Mouse (Mus musculus) T-helper 17 cell (primary cell): ENCODE measurements around the gene Ppl.

Source experiments
- in situ Hi-C, 2 experiments: fragments of 300-600 bp; cut with MboI, MseI; formaldehyde crosslinking; loops; 1 replicate in 1 of 2; 2 replicates in 1 of 2; pipeline ENCODE4 v1.15.1; 2025; ENCODE audit warnings: high pct_unique_total_duplicates in 2 of 2

The Ppl gene

DNA sequence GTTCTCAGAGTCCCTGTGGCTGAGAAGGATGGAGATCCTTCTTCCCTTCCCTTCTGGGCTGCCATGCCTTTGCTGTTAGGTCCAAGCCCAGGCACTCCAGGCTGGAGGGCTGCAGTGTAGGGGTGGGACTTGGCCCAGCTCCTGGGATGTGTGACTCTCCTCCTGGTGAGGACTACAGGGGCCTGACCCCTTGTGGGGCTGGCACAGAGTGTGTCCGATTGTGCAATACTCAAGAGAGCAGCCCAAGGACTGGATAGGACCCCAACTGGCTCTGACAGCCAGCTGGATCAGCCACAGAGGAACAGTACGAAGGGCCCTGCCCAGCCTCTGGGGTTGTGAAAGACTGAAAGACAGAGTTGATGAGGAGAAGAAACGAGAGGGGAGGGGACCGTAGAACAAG lies 1.5 kb downstream of the Ppl start:
- in situ Hi-C loops: no loop called here

DNA sequence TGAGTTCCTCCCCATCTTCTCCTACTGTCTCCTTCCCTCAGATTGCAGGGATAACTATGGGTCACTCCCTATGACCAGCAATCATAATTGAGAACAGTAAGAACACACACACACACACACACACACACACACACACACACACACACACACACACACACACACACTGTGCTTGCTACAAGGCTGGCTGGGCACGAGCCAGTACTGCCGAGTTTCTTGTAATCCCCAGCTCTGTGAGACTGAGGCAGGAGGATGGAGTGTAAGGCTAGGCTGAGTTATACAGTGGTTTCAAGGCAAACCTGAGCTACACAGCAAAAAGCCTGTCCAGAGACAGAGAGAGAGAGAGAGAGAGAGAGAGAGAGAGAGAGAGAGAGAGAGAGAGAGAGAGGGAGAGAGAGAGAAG lies 2.0 kb downstream of the Ppl start:
- in situ Hi-C loops: no loop called here

DNA sequence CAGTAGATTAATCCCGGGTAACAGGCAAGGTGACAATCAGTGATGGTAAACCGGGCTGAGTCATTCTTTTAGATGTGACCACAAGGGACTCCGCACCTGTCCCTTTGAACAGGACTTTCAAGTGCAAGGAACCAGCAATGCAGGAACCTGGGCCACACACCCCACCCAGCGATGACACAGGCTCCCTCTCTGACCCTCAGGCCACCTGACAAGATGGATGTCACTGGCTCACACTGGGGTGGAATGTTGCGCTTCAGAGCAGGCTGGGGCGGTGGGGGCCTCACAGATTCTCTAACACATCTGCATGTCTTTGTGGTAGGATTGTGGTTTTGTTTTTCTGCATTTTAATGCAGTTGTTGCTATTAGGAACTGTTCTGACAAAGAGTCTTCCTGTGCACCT lies 8.7 kb downstream of the Ppl start:
- in situ Hi-C loops: loop anchor here in 1 of 2 experiments (10.0 kb wide), 1 partner anchor 309 kb away; no protein-coding TSS in a partner anchor

DNA sequence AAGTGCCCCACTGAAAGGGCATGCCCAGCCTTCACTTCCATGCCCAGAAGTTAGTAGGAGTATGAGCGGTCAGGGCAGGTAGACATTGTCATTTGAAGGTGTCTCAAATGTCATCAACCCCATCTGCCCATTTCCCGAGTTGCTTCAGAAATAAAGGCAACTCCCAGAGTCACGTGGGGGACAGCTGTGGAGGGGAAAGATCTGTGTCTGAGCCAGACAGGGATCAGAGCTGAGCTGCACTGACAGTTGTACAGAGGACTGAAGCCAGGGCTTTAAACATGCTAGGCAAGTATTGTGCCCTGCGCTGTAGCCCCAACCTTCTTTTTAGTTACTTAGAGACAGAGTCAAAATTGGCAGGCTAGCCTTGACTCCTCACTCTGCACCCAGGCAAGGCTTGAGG lies 12.4 kb downstream of the Ppl start:
- in situ Hi-C loops: loop anchor here in 1 of 2 experiments (10.0 kb wide), 1 partner anchor 305 kb away; no protein-coding TSS in a partner anchor

DNA sequence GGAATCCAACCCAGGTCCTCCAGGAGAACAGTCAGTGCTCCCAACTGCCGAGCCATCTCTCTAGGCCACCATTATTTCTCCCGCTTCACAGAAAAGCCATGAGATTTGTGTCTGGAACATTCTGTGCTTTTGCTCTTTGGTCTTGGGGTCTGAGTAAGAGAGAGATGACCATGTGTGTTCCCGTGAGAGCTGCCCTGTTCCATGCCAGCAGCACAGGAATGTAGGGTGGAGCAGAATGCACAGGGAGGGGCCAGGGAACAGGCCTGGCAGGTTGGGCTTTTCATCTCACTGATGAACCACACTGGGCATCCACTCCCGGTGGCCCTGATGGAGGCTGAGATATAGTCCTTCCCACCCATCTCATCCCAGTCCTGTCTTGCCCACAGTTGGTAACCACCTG lies 12.8 kb downstream of the Ppl start:
- in situ Hi-C loops: no loop called here

DNA sequence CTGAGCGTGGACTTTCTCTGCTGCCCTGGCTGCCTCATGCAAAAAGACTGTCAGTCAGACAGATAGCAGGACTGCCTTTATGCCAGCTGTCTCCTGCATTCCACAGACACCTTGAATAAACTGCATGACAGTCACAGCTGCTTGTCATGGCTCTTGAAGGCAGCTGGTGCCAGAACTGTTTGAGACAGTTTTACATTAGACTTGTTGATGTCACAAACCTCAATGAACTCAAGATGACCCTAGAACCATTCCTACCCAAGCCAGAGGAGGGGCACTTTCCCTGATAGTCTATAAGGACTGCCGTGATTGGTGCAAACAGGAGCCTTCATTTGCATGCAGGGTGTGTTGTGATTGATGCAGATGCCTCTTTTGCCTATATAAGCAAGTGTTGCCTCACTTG lies 18.6 kb downstream of the Ppl start:
- in situ Hi-C loops: no loop called here

DNA sequence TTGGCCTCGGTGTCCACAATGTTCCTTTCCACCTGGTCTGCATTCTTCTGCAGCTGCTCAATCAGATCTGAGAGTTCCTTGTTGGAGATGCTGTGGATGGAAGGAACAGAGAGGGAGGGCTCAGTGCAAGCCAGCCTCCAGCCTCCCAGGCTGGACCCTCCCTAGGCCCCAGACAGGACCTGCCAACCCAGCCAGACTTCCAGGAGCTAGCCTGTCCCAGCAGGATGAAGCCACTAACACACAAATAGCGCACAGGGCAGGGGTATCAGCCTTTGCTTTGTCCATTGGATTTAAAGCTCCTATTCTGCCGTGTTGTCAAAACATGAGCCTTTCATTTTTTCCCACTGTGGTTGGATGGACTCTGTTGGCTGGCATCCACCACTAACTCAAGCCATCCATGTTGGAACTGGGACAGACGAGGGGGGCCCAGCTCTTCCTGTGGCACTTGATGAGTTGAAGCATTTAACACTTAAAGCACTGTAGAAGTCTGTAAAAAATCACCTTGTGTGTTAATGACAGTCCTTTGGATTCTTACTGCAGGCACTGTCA lies 19.1 kb downstream of the Ppl start:
- in situ Hi-C loops: no loop called here

DNA sequence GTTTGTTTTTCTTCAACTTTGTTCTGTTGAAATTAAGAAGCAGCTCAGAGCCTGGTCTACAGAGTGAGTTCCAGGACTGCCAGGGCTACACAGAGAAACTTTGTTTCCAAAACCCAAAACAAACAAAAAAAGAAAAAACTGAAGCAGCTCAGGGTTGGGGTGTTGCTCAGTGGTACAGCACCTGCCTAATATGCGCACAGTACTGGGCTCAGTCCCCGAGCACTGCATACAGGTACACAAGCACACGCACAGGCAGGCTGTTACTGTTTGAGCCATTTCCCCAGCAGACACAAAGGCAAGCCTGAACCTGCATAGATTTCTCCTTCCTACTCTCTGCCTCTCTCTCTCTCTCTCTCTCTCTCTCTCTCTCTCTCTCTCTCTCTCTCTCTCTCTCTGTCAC lies 21.2 kb downstream of the Ppl start:
- in situ Hi-C loops: no loop called here

DNA sequence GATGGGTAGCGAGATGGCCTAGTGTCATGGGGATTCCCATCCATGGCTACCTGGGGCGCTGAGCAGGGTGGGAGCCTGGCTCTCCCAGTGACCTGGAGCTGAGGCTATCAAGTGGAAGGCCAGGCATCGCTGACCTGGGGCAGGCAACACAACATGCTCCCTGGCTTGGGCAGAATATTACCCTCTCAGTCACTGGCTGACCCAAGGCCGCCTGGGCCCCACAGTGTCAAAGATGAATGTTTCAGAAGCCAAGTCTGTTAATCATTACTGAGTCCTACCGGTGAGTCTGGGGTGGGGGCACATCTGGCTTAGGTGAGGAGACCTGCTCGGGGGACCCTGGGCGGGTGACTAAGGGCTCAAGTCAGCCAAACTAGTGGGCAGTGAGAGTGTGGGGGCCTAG lies 22.3 kb downstream of the Ppl start:
- in situ Hi-C loops: loop anchor here in 1 of 2 experiments (10.0 kb wide), 1 partner anchor 55 kb away; no protein-coding TSS in a partner anchor

DNA sequence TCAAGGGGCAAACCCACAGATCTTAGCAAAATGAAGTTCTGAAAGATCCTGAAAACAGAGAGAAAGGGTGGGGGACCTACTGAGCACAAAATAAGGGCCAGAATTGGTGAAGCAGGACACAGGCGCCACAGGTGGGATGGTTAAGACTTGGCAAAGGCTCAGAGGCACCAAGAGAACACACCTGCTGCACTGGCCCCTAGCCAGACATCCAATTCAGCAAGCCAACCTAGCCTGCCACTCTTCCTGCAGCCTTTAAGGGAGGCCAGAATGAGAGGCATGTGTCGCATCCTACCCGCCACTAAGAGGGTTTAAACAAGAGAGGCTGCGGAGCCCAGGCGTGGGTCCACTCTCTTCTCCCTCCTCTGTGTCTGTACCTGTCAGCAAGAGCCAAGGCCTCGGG lies 31.2 kb downstream of the Ppl start:
- in situ Hi-C loops: loop anchor here in 1 of 2 experiments (10.0 kb wide), 1 partner anchor 64 kb away; no protein-coding TSS in a partner anchor

DNA sequence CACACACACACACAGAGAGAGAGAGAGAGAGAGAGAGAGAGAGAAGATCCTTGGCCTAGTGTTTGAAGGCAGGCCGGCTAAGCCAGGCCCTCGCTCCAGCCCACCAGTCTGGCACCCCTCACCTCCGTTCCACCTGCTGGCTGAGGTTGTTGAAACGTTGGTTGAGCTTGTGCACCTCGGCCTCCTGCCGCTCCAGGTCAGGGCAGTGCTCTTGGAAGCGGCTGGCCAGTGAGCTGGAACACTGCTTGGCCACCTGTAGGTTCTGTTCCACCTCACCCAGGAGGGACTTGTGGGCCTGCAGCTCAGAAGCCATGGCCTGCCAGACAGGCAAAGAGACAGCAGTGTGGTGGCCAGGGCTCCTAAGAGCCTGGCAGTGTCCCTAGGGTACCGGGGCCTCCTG lies 35.7 kb downstream of the Ppl start:
- in situ Hi-C loops: loop anchor here in 1 of 2 experiments (5.0 kb wide), 1 partner anchor 41 kb away; no protein-coding TSS in a partner anchor

DNA sequence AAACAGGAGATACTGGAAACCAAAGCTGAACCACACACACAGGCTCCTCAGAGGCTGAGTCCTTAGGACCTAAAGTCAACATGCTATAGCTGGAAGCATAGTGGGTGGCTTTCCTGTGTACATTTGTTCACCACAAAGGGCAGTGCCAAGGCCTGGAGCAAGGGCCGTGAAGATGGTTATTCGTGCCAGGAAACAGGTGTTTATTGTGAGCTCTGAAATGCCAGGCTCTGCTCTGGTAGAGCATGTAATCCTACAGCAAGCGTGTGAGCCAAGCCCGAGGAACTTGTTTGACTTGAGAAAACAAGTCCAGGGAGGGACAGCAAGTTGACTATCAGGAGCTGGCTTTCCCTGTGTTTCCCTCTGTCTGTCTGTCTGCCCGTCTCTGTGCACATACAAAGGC lies 38.9 kb downstream of the Ppl start:
- in situ Hi-C loops: no loop called here

DNA sequence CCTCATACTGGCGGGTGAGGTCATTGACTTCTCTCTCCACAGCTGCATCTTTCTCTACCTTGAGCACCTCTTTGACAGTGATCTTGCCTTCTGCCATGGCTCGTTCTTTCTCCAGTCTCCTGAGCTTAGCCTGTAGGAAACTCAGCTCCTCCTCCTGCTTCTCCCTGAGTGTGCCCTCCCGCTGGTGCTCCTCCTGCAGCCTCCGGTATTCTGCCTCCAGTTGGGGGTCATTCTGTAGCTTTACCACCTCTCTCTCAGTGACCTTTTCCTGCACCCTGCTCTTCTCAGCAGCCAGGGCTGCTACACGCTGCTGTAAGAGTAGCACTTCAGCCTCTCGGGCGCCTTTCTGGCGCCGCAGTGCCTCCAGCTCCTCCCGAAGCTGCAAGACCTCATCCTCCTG lies 43.2 kb downstream of the Ppl start:
- in situ Hi-C loops: loop anchor here in 1 of 2 experiments (10.0 kb wide), 1 partner anchor 314 kb away; no protein-coding TSS in a partner anchor

DNA sequence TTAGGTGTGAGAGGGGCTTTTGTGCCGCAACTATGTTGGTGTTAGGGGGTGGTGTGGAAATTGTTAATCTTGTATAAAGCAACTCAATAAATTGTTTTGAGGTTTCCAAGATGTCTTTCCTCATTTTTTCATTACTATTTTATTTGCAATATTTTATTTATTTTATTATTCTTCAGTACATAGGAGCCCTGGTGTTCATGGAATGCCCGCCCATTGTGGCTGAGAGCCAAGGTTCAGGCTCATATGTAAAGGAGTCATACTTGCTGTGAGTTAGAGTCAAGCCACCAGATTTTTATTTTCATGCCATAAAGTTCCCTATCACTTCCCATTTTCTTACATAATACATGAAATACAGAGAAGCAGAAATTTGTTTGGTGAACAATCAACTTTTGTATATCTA lies 46.0 kb downstream of the Ppl start:
- in situ Hi-C loops: loop anchor here in 1 of 2 experiments (10.0 kb wide), 1 partner anchor 311 kb away; no protein-coding TSS in a partner anchor

DNA sequence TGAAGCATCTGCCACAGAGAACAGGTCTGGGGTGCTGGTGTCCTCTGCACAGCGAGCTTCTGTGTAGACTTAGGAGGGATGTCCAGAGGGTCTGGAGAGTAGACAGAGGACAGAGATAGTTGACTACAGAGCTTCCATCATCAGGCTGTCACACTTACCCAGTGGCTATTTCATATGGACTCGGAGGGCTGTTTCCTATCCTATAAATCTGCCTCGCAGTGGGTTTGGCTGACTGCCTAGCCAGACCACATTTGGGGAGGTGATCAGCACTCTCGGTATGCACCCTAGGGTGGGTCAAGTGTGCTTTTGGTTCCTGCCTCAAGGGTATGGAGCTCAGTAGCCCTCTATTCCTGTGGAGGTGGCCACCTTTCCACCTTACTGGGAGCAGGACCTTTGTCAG lies 47.0 kb downstream of the Ppl start:
- in situ Hi-C loops: loop anchor here in 1 of 2 experiments (10.0 kb wide), 1 partner anchor 310 kb away; no protein-coding TSS in a partner anchor

DNA sequence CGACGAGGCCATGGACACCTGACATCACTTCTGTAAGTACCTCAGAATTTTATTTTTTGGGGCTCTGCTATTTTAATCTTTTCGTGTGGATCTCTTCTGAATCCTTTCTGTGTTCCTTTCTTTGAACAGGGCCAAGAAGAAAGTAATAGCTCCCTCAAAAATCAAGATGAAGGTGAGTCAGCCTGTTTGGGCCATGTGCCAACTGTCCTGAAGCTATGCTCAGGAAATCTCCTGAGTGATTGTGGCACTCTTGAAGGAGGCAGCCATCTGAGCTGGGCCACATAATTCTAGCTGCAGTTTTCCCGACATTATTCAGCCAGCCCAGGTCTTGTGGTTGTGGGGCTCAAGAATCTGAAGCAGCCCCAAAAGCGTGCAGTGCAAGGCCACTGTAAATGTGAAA lies 57.9 kb downstream of the Ppl start:
- in situ Hi-C loops: no loop called here

DNA sequence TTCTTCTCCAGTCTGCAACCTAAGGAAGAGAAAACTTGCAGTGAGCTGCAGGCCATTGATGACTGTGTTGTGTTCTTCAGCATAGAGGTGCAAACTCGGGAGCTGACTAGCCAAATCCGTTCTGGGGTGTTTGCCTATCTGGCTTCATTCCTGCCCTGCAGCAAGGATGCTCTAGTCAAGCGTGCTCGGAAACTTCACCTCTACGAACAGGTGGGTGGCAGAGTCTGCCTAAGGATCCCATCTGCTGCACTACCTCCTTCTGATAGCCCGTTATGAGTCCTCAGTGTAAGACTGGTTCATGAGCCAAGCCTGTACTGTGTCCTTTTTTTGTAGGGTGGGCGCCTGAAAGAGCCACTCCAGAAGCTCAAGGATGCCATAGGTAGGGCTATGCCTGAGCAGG lies 60.2 kb downstream of the Ppl start:
- in situ Hi-C loops: no loop called here

DNA sequence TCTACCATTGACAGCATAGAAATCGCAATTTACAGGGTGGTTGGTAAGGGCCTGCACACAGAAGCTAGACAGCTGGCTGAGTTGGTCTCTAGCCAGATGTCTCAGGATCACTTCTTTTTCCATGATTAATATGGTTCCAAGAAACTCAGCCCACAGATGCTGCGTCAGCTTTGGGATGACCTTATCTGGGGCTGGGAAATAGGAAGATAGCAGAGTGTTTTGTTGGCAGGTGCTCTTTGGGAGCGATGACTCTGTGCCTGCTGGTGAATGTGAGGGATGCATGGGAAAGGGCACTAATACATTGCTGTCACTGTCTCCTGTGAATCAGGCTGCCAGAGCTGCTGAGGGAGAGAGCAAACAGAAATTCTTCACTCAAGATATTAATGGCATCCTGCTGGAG lies 61.9 kb downstream of the Ppl start:
- in situ Hi-C loops: no loop called here

DNA sequence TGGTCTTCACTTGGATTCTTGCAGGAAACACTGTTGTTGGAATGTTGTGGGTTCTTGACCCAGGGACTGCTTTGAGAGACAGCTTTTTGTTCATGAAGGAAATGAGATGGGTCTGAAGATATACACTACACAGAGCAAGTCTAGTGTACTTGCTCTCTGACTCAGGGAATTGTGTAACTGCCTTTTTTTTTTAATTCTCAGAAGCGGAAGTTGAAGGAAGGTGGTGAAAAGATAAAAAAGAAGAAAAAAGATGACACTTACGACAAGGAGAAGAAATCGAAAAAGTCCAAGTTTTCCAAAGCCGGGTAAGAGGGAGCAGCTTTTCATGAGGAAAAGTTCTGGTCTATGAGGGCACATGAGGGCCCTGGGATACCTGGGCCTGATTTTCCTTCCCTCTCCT lies 68.7 kb downstream of the Ppl start:
- in situ Hi-C loops: no loop called here

DNA sequence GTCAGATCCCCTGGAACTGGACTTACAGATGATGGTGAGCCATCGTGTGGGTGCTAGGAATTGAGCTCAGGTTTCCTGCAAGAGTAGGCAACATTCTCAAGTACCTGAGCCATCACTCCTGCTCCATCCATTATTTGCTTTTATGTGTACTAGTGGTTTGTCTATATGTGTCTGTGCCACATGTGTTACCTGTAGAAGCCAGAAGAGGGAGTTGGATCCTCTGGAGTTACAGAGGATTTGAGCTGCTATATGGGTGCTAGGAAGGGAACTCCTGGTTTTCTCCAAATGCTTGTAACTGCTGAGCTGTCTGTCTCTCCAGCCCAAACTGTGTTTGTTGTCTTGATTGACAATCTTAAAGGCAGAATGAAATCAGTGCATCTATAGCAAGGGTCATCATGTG lies 74.1 kb downstream of the Ppl start:
- in situ Hi-C loops: no loop called here

DNA sequence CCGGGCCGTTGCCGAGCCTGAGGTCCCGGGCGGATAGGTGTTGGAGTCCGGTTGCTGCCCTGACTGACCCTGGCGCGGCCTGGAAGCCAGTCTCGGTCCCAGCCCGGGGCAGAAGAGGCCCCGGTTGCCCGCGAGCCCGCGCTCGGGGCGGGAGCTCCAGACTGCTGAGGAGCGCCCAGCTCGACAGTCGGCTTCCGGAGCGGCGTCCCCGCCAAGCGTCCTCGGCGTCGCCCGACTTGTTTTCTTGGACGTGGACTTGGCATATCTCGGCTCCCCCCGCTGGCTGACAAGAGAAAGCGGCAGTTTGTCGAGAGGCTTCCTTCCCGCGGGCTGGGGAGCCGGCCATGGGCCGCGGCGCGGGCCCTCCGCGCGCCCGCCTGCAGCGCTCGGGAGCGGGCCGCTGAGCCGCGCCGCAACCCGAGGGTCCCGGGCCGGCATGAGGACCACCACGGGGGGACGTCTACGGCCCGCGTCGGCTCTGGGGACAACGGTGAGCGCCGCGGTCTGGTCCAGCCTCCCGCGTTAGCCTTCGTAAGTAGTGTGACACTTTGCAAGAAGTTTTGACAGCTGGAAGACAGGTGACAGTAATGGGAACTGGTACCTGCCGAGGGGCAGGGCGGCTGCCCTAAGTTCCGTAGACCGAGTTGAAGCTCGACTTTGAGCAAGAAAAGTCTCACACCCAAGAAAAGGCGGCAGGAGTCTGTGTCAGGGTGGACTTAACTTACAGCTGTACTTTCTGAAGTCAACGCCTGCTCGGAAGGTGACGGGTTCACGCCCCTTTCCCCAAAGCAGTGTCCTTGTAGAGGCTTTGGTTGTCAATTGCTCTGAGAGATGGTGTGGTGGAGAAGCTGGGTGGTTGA lies 81.7 kb downstream of the Ppl start:
- in situ Hi-C loops: no loop called here

DNA sequence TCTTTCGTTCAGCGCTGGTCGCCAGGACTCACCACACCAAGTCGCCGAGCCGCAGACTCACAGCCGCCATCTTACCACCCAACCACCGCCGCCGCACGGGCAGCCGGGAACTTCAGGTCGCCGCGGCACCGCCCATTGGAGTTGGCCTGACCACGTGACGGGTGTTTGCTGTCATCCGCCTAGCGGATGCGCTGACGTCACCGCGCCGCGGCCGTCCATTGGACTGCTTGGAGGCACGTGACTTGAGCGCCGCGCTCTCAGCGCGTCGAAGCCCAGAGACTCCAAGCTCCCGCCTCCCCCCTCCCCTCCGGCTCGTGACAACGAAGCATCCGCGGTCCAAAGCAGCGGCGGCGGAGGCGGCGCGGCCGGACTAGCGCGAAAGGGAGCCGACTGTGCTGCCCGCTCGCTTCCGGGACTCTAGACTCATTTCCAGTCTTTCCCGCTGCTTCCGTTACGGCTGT lies 82.4 kb downstream of the Ppl start, which contains the start of the genes Glyr1 and Ubn1:
TSS of gene Glyr1 (minus strand) at position 90 of the 461 bp plus-strand sequence.
TSS of gene Ubn1 (plus strand) at position 284 of the 461 bp plus-strand sequence.
- in situ Hi-C loops: no loop called here
